Mouse (Mus musculus) heart, postnatal 14 days (tissue): ENCODE results near the gene Trp53. TPM values are rescaled to one million over a fixed set of nuclear protein-coding genes. Genes with fewer than 3 reads are reported as not detected.
A peak's percentile ranks its signal among the peaks of the same experiment; 100 is the strongest.
"Not testable (repeated sequence)": the region's sequence is repeated elsewhere in the genome, so short reads cannot be mapped to it uniquely, and the experiment has no call there.

Experiments used
- DNase-seq, 2 experiments: peaks; one replicate each; pipeline ENCODE4 v3.0.0; 2021 to 2022
- intact Hi-C: fragments of 180-260 bp; cut with DNase I; formaldehyde crosslinking; loops from one replicate; pipeline ENCODE4 v1.15.1; 2025
- microRNA-seq, 2 experiments: library from miRNA; unstranded; fragments of <30 nt; microRNA quantifications; one replicate each; pipeline ENCODE4 v1.2.0; 2021 to 2022
- total RNA-seq, 2 experiments: library from RNA; stranded (reverse); gene quantifications; 2 replicates each; pipeline ENCODE4 v1.2.3; 2021

Gene Trp53
- total RNA-seq, 2 experiments from 2014 or later = 22.1 to 27.3 TPM

- intact Hi-C loops = no loop called here
- no peak for DNase-seq
Observed at GRCm38 (mm10) chr11:69617805-69618204, 37.6 kb downstream of the Trp53 start, which contains the start of gene Shbg. Gene Shbg, minus strand, starts transcription at chr11:69617905.

- intact Hi-C loops = no loop called here
- DNase-seq = no peak
Observed at GRCm38 (mm10) chr11:69620394-69621081, 40.4 kb downstream of the Trp53 start.

GRCm38 (mm10) chr11:69621571-69622268, 41.6 kb downstream of the Trp53 start, which contains the start of gene Sat2:
Gene Sat2, plus strand, starts transcription at chr11:69622024.
- peak; percentile 59 to 68 for DNase-seq
- intact Hi-C loops = no loop called here

GRCm38 (mm10) chr11:69622406-69622805, 42.2 kb downstream of the Trp53 start:
- intact Hi-C loops = no loop called here
- DNase-seq = no peak

- intact Hi-C loops = no loop called here
- no peak for DNase-seq
Observed at GRCm38 (mm10) chr11:69623006-69623405, 42.8 kb downstream of the Trp53 start.

- DNase-seq, intact Hi-C loops: not testable (repeated sequence)
Observed at GRCm38 (mm10) chr11:69624339-69624738, 44.2 kb downstream of the Trp53 start.

GRCm38 (mm10) chr11:69628286-69628685, 48.1 kb downstream of the Trp53 start:
- DNase-seq = peak; percentile 77 to 83
- intact Hi-C loops = no loop called here

GRCm38 (mm10) chr11:69629802-69630201, 49.6 kb downstream of the Trp53 start:
- intact Hi-C loops = loop anchor here (2.0 kb wide), 1 partner anchor 25 kb away; the partner anchor contains the start of gene Sox15
- DNase-seq = no peak

- peak; percentile 100 for DNase-seq
- intact Hi-C loops = no loop called here
Observed at GRCm38 (mm10) chr11:69632284-69633089, 52.3 kb downstream of the Trp53 start, which contains the start of gene Fxr2. Gene Fxr2, plus strand, starts transcription at chr11:69632990.

GRCm38 (mm10) chr11:69633128-69633866, 53.1 kb downstream of the Trp53 start:
- intact Hi-C loops = no loop called here
- DNase-seq = peak in 1 of 2 experiments; percentile 76

GRCm38 (mm10) chr11:69635471-69635870, 55.3 kb downstream of the Trp53 start:
- intact Hi-C loops = no loop called here
- no peak for DNase-seq

Small RNA genes within 50 kb of the gene (microRNA-seq; reads per million reads assigned to microRNA genes)
- 0 reads per million in 2 experiments for gene Mir467f

Other genes starting within 250 kb of the Trp53 start
- gene Rnf227, start 239.9 kb upstream of the Trp53 start, total RNA-seq = under 1 TPM; 0.34 to 0.48 TPM
- gene Chd3, start 211.0 kb upstream of the Trp53 start, total RNA-seq = 10 to 100 TPM; 45.4 to 47.4 TPM
- 10 to 100 TPM; 85.4 to 91.7 TPM for gene Naa38, start 184.9 kb upstream of the Trp53 start, total RNA-seq
- 10 to 100 TPM; 25.0 to 29.3 TPM for gene Cyb5d1, start 184.7 kb upstream of the Trp53 start, total RNA-seq
- 10 to 100 TPM; 37.4 to 39.6 TPM for gene Tmem88, start 182.1 kb upstream of the Trp53 start, total RNA-seq
- gene Kdm6b, start 166.7 kb upstream of the Trp53 start, total RNA-seq = 10 to 100 TPM; 45.7 to 50.6 TPM
- gene Dnah2, start 31.2 kb upstream of the Trp53 start, total RNA-seq = under 1 TPM; 0.07 to 0.38 TPM
- 10 to 100 TPM; 60.5 to 70.3 TPM for gene Efnb3, start 20.2 kb upstream of the Trp53 start, total RNA-seq
- 1 to 10 TPM; 4.3 to 6.5 TPM for gene Wrap53, start 104 bp upstream of the Trp53 start, total RNA-seq
- gene Atp1b2, start 25.6 kb downstream of the Trp53 start, total RNA-seq = 10 to 100 TPM; 31.8 to 31.9 TPM
- gene Shbg, start 37.5 kb downstream of the Trp53 start, total RNA-seq = not detected
- 1 to 10 TPM; 1.6 to 2.5 TPM for gene Sat2, start 41.7 kb downstream of the Trp53 start, total RNA-seq
- gene Fxr2, start 52.6 kb downstream of the Trp53 start, total RNA-seq = 10 to 100 TPM; 69.2 to 71.6 TPM
- gene Sox15, start 75.0 kb downstream of the Trp53 start, total RNA-seq = not detected
- gene Mpdu1, start 82.3 kb downstream of the Trp53 start, total RNA-seq = 10 to 100 TPM; 20.9 to 21.6 TPM
- 1 to 10 TPM; 5.6 to 7.5 TPM for gene Cd68, start 85.8 kb downstream of the Trp53 start, total RNA-seq
- gene Eif4a1, start 92.1 kb downstream of the Trp53 start, total RNA-seq = 100 to 1,000 TPM; 236 to 287 TPM
- gene Senp3, start 101.7 kb downstream of the Trp53 start, total RNA-seq = 10 to 100 TPM; 39.7 to 42.1 TPM
- 1 to 10 TPM; 2.7 to 3.2 TPM for gene Tnfsf13, start 105.4 kb downstream of the Trp53 start, total RNA-seq
- 10 to 100 TPM; 14.8 to 20.2 TPM for gene Tnfsf12, start 115.5 kb downstream of the Trp53 start, total RNA-seq
- 1 to 10 TPM; 2.9 to 4.1 TPM for gene Tnfsfm13, start 115.7 kb downstream of the Trp53 start, total RNA-seq
- 10 to 100 TPM; 35.6 to 37.5 TPM for gene Polr2a, start 178.3 kb downstream of the Trp53 start, total RNA-seq
- under 1 TPM in 1 of 2 experiments, not detected in 1; 0.12 TPM for gene Slc35g3, start 181.6 kb downstream of the Trp53 start, total RNA-seq
- gene Zbtb4, start 185.6 kb downstream of the Trp53 start, total RNA-seq = 10 to 100 TPM; 36.5 to 43.3 TPM
- 1 to 10 TPM; 5.4 to 6.0 TPM for gene Chrnb1, start 215.6 kb downstream of the Trp53 start, total RNA-seq
- 1 to 10 TPM; 2.6 to 2.8 TPM for gene Fgf11, start 221.5 kb downstream of the Trp53 start, total RNA-seq
- under 1 TPM; 0.54 to 0.65 TPM for gene Tmem102, start 225.3 kb downstream of the Trp53 start, total RNA-seq
- gene Gm39566, start 234.9 kb downstream of the Trp53 start, total RNA-seq = not detected
- gene Spem2, start 238.1 kb downstream of the Trp53 start, total RNA-seq = not detected
- not detected for gene Spem1, start 241.8 kb downstream of the Trp53 start, total RNA-seq